Mouse (Mus musculus): ENCODE results near the gene Nrg3. TPM values are rescaled to one million over a fixed set of nuclear protein-coding genes. Genes with fewer than 3 reads are reported as not detected.

The Nrg3 gene
- polyA plus RNA-seq (2014; fragmentation: Illumina TruSeq; extraction: RNeasy Lipid Tissue Mini Kit (QIAGEN cat#74804); ENCODE audit: low read depth, low replicate concordance) = 0.07 TPM

DNA sequence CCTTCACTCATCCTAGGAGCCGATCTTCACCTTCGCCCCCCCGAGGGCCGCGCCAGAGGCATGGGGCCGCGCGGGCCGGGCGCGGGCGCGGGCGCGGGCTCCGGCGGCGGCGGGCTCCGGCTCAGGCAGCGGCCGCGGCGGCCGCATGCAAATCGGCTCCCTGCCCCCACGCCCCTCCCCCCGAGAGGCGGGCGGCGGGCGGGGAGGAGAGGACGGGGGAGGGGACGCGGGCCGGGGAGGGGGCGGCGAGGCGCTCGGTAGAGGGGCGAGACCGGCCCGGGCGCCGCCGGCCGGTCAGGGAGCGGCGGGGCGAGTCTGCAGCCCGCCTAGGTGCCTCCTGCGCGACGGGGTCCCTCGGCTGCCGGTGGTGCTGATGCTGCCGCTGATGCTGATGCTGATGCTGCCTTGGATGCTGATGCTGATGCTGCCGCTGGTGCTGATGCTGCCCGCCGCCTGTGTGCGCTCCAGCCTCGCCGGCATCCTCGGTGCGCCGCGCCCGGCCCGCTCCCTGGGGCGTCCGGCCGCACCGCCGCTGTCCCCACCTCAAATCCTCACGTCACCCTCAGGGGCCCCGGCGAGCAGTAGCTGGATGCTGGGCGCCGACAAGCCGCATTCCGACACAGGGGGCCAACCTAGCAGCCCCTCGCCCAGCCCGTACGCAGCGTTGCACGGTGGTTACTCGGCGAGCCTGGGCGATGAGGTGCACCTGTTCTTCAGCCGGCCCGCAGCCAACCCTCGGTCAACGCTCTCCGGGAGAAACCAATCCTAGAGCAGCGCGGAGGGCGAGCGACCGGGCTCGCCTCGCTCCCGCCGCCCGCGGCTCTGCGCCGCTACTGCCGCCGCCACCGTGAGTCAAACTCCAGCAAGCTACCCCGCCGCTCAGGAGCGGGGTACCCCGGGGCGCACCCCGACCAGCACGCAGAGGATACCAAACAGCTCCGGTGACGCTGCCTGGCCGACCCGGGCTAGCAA lies at the start of gene Nrg3:
Gene Nrg3 (minus strand): TSS at position 299 of the 972 bp plus-strand sequence.

